Mouse (Mus musculus) liver, postnatal 0 days (tissue): Measurements from ENCODE around the gene Zfp78. TPM values are rescaled to one million over a fixed set of nuclear protein-coding genes. Genes with fewer than 3 reads are reported as not detected.

Source experiments
- ATAC-seq: fragments of 200-750 bp; cut with Nextera tagmentation; 2 replicates; pipeline ENCODE4 v1.8.0; 2017; ENCODE audit warnings: mild to moderate bottlenecking, moderate library complexity
- DNase-seq: peaks from one replicate; pipeline ENCODE4 v3.0.0-alpha.2; 2016
- H3K27ac ChIP-seq: fragments of 300-500 bp; sonication (generic); 2 replicates; pipeline ENCODE4 v1.5.1; 2014; ENCODE audit warnings: antibody characterized with exemption, moderate library complexity, mild to moderate bottlenecking, low read depth
- H3K27me3 ChIP-seq: fragments of 300-500 bp; sonication (generic); 2 replicates; pipeline ENCODE4 v1.6.1; 2014; ENCODE audit warnings: low read length, control low read depth, mixed read lengths; ENCODE audit not compliant: insufficient read depth
- H3K36me3 ChIP-seq: fragments of 300-500 bp; sonication (generic); replicated peaks from 2 replicates; pipeline ENCODE4 v1.6.1; 2014; ENCODE audit warnings: mild to moderate bottlenecking, control low read depth, low read length, moderate library complexity, mixed read lengths; ENCODE audit not compliant: insufficient read depth
- H3K4me1 ChIP-seq: fragments of 300-500 bp; sonication (generic); 2 replicates; pipeline ENCODE4 v1.6.1; 2014; ENCODE audit warnings: antibody characterized with exemption, mild to moderate bottlenecking, control low read depth; ENCODE audit not compliant: insufficient read depth
- H3K4me2 ChIP-seq: fragments of 300-500 bp; sonication (generic); 2 replicates; pipeline ENCODE4 v1.6.1; 2014; ENCODE audit warnings: low read depth, mild to moderate bottlenecking, low read length, moderate library complexity, mixed read lengths
- H3K4me3 ChIP-seq: fragments of 300-500 bp; sonication (generic); 2 replicates; pipeline ENCODE4 v1.5.1; 2014; ENCODE audit warnings: low read depth, low read length
- H3K9ac ChIP-seq: fragments of 300-500 bp; sonication (generic); replicated peaks from 2 replicates; pipeline ENCODE4 v1.6.1; 2014; ENCODE audit warnings: mild to moderate bottlenecking, moderate library complexity
- H3K9me3 ChIP-seq: fragments of 300-500 bp; sonication (generic); 2 replicates; pipeline ENCODE4 v1.6.1; 2016; ENCODE audit warnings: mild to moderate bottlenecking, control low read depth, low read length, mixed read lengths
- CTCF ChIP-seq: sonication (generic); IDR thresholded peaks from 2 replicates; pipeline ENCODE4 v1.5.1; 2016; ENCODE audit warnings: antibody characterized with exemption, low read depth
- EP300 ChIP-seq: IDR thresholded peaks from 2 replicates; pipeline ENCODE4 v1.6.1; 2016; ENCODE audit warnings: antibody characterized with exemption, low read depth, mild to moderate bottlenecking
- WGBS: fragments of 180-500 bp; shearing (Covaris S2); extraction: QIAGEN DNeasy Blood & Tissue Kit; methylation state at CpG from one replicate; pipeline ENCODE4 v1.1.7; 2014; ENCODE audit not compliant: insufficient replicate concordance; 5-methylcytosine and 5-hydroxymethylcytosine counted together
- polyA plus RNA-seq: library from polyadenylated mRNA; unstranded; fragments of >200 nt; fragmentation: Nextera tagmentation; extraction: Ambion mirVana; gene quantifications from 2 replicates; pipeline ENCODE4 v1.2.1, GENCODE M21; 2015

Zfp78 gene
- polyA plus RNA-seq, 1 experiment from 2014 or later = 0.25 TPM

DNA sequence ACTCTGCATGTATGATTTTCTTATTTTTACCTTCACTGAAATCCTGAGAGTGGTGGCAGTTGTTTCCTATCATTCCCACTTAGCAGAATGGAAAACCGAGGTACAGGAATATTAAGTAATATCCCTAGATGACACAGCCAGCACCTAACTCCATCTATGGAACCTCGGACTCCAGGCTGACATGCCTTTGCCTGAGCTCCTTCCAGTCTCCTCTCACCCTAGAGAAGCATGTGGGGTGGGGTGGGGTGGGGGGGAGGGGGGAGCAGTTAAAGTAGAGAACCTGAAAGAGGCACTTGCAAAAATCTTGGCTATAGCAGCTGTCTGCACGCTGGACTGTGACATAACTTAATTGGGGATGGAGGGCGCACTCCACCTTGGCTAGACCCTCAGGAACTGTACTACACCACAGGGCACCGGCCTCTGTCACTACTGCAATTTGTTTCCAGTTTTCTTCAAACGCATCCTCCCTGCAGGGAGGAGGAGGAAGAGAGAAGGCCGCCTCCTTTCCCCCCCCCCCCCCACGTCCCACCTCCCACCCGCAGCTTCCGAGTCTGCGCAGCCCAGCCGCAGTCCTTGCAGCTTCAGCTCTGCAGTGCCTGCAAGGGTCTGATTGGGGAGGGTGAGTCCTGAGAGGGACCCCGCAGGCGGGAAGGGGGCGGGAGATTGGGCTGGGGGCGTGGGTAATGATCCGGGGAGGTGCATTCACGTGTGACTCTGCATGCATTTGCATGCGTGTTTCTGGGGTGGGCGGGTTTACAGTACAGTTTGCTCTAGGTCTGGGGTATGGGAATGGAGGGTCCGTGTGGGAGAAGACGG is 51.8 kb downstream of the Zfp78 start:
- H3K36me3 ChIP-seq = no peaks in the 10 kb centered on the region
- 7% methylated on average over 19 of the region's 22 CpGs for WGBS
- no peak for DNase-seq
- no peak overlapping the region for H3K9ac ChIP-seq
- H3K9me3 ChIP-seq = no peaks in the 10 kb centered on the region
- no peak for TF ChIP-seq CTCF
- no peak for TF ChIP-seq EP300
- H3K27ac ChIP-seq = no peak overlapping the region
- H3K4me1 ChIP-seq = no peaks in the 10 kb centered on the region
- H3K27me3 ChIP-seq = no peaks in the 10 kb centered on the region
- H3K4me3 ChIP-seq = no peak overlapping the region
- ATAC-seq = no peak
- no peak overlapping the region for H3K4me2 ChIP-seq

- Histone ChIP-seq H3K4me2 (no peak overlapping the region), H3K9me3 (no peaks in the 10 kb centered on the region), H3K4me1 (no peaks in the 10 kb centered on the region), H3K27ac (no peak overlapping the region), H3K27me3 (no peaks in the 10 kb centered on the region), H3K4me3 (no peak overlapping the region), H3K36me3 (no peaks in the 10 kb centered on the region), H3K9ac (no peak overlapping the region)
- TF ChIP-seq CTCF (no peak), EP300 (no peak)
- WGBS = 16% methylated on average over 8 of the region's 8 CpGs
- no peak for DNase-seq
- ATAC-seq = no peak
Measured at GRCm38 (mm10) chr7:6415442-6415787, 52.3 kb downstream of the Zfp78 start.

DNA sequence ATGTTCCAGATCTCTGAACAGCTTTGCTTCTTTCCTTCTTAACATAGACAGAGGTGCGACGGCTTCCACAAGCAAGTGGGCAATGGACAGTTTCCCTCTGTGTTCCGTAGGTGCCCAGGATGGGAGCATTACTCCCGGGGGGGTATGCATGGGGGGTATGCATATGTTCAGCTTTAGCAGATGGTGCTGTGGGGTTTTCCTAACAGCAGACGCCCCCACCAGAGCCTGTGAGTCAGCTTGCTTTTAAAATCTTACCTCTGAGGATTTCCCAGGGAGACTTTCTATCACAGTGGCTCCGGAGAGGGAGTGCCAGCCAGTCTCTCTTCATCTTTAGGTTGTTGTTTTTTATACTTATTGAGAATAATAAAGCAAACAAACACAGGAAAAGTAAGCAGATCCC is 56.8 kb downstream of the Zfp78 start:
- Histone ChIP-seq H3K27me3 (no peaks in the 10 kb centered on the region), H3K4me2 (no peak overlapping the region), H3K27ac (no peak overlapping the region), H3K4me3 (no peak overlapping the region), H3K9me3 (no peaks in the 10 kb centered on the region), H3K4me1 (no peaks in the 10 kb centered on the region), H3K9ac (no peak overlapping the region), H3K36me3 (no peaks in the 10 kb centered on the region)
- no peak for DNase-seq
- 63% methylated on average over 6 of the region's 6 CpGs for WGBS
- ATAC-seq = no peak
- no peak for TF ChIP-seq EP300
- no peak for TF ChIP-seq CTCF

DNA sequence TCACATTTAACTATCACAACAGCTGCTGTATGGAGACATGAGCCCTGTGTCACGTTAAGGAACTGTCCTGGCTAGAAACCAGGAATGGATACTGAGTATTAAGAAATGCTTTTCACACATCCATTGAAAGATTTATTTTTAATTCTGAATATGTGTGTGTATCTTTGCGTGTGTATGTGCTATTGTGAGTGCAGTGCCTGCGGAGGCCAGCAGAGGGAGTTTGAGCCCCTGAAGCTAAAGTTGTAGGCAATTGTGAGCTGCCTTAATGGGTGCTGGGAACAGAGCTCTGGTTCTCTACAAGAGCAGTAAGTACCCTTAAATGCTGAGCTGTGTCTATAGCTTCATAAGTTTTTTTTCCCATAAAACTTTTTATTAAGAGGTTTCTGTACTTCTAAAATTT is 66.3 kb downstream of the Zfp78 start:
- Histone ChIP-seq H3K9me3 (no peaks in the 10 kb centered on the region; the same call in 1 of the 2 replicates), H3K27ac (no peak overlapping the region), H3K4me2 (no peak overlapping the region), H3K36me3 (no peaks in the 10 kb centered on the region), H3K27me3 (no peaks in the 10 kb centered on the region), H3K9ac (no peak overlapping the region), H3K4me3 (no peak overlapping the region), H3K4me1 (no peaks in the 10 kb centered on the region)
- DNase-seq (no peak), ATAC-seq (no peak)
- WGBS = 77% methylated on average over 3 of the region's 3 CpGs
- no peak for TF ChIP-seq EP300
- 0 out of 2 replicates have a peak, but pooled peaks have one; percentile 30 for TF ChIP-seq CTCF

DNA sequence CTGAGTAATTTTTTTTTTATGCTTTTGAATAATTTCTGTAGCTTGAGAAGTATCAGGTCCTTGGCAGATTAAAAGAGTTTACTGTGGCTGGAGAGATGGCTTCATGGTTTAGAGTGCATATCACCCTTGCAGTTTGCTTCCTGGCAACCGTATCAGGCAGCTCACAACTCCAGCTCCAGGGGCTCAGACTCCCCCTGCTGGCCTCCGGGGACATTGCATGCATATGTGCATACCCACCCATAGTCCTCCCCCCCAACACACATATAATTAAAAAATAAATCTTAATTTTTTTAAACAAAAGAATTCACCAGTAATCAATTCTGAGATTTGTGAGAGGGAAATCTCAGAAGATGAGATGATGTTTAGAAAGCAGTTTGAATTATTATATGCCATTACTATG is 67.3 kb downstream of the Zfp78 start:
- Histone ChIP-seq H3K27me3 (no peaks in the 10 kb centered on the region), H3K9me3 (no peaks in the 10 kb centered on the region; the same call in 1 of the 2 replicates), H3K4me3 (no peak overlapping the region), H3K9ac (no peak overlapping the region), H3K36me3 (no peaks in the 10 kb centered on the region), H3K27ac (no peak overlapping the region), H3K4me1 (no peaks in the 10 kb centered on the region), H3K4me2 (no peak overlapping the region)
- peak; percentile 71 for TF ChIP-seq CTCF
- TF ChIP-seq EP300 = no peak
- DNase-seq = peak; percentile 57
- ATAC-seq = no peak
- WGBS = 15% methylated on average over 2 of the region's 2 CpGs

Other genes with a start within 250 kb of the Zfp78 start
- gene Zfp787, start 207.3 kb upstream of the Zfp78 start, polyA plus RNA-seq = 38.1 and 39.5 TPM in 2 replicates
- gene Zfp444, start 191.1 kb upstream of the Zfp78 start, polyA plus RNA-seq = 26.0 and 27.3 TPM in 2 replicates
- gene Galp, start 166.2 kb upstream of the Zfp78 start, polyA plus RNA-seq = not detected in 2 replicates
- not detected in 2 replicates for gene Zscan5b, start 141.0 kb upstream of the Zfp78 start, polyA plus RNA-seq
- gene Epp13, start 110.6 kb upstream of the Zfp78 start, polyA plus RNA-seq = not detected in 2 replicates
- gene Zfp667, start 76.7 kb upstream of the Zfp78 start, polyA plus RNA-seq = 1.1 and 1.4 TPM in 2 replicates
- gene Zfp583, start 32.0 kb upstream of the Zfp78 start, polyA plus RNA-seq = 0.36 and 0.41 TPM in 2 replicates
- 0.06 TPM in 1 of 2 replicates, not detected in the other for gene Gm3854, start 19.5 kb upstream of the Zfp78 start, polyA plus RNA-seq
- 0.75 and 0.86 TPM in 2 replicates for gene Zfp28, start 20.0 kb downstream of the Zfp78 start, polyA plus RNA-seq
- gene Smim17, start 35.4 kb downstream of the Zfp78 start, polyA plus RNA-seq = not detected in 2 replicates
- not detected in 2 replicates for gene Gm20715, start 47.0 kb downstream of the Zfp78 start, polyA plus RNA-seq
- gene Olfr1344, start 75.4 kb downstream of the Zfp78 start, polyA plus RNA-seq = not detected in 2 replicates
- not detected in 2 replicates for gene Olfr1336, start 92.9 kb downstream of the Zfp78 start, polyA plus RNA-seq
- gene Olfr1346, start 103.8 kb downstream of the Zfp78 start, polyA plus RNA-seq = not detected in 2 replicates
- gene Olfr5, start 123.7 kb downstream of the Zfp78 start, polyA plus RNA-seq = not detected in 2 replicates
- gene Olfr1347, start 136.5 kb downstream of the Zfp78 start, polyA plus RNA-seq = not detected in 2 replicates
- not detected in 2 replicates for gene Olfr1348, start 145.5 kb downstream of the Zfp78 start, polyA plus RNA-seq
- gene Olfr1349, start 159.7 kb downstream of the Zfp78 start, polyA plus RNA-seq = not detected in 2 replicates
- gene Olfr1350, start 201.6 kb downstream of the Zfp78 start, polyA plus RNA-seq = not detected in 2 replicates